Mouse (Mus musculus): Measurements from ENCODE around the gene Sf3a3. TPM values are rescaled to one million over a fixed set of nuclear protein-coding genes. Genes with fewer than 3 reads are reported as not detected.
A peak's percentile ranks its signal among the peaks of the same experiment; 100 is the strongest.

The Sf3a3 gene
- polyA plus RNA-seq, 1 experiment = 59.7 TPM

- no peak for DNase-seq (ENCODE audit: low read depth)
- no peak for TF ChIP-seq POLR2A (IDR thresholded peaks at IDR 0.05; ENCODE audit: borderline replicate concordance, extremely low read depth, insufficient read depth, insufficient read length, poor library complexity, severe bottlenecking)
- no peak for TF ChIP-seq CTCF (IDR thresholded peaks at IDR 0.05; ENCODE audit: borderline replicate concordance, extremely low read depth, insufficient read depth, insufficient read length)
These were observed 33.3 kb downstream of the Sf3a3 start for GRCm38 (mm10) chr4:124747851-124748250.

GRCm38 (mm10) chr4:124751300-124752250, 37.0 kb downstream of the Sf3a3 start:
- TF ChIP-seq POLR2A (IDR thresholded peaks at IDR 0.05; ENCODE audit: borderline replicate concordance, extremely low read depth, insufficient read depth, insufficient read length, poor library complexity, severe bottlenecking) = peak; percentile 37; the same call in 1 of the 2 replicates
- TF ChIP-seq CTCF (IDR thresholded peaks at IDR 0.05; ENCODE audit: borderline replicate concordance, extremely low read depth, insufficient read depth, insufficient read length) = no peak
- peak; percentile 99 for DNase-seq (ENCODE audit: low read depth)

GRCm38 (mm10) chr4:124752281-124753199, 38.0 kb downstream of the Sf3a3 start:
- DNase-seq (ENCODE audit: low read depth) = no peak
- TF ChIP-seq POLR2A (IDR thresholded peaks at IDR 0.05; ENCODE audit: borderline replicate concordance, extremely low read depth, insufficient read depth, insufficient read length, poor library complexity, severe bottlenecking) (no peak), CTCF (IDR thresholded peaks at IDR 0.05; ENCODE audit: borderline replicate concordance, extremely low read depth, insufficient read depth, insufficient read length) (no peak)

GRCm38 (mm10) chr4:124755526-124755925, 41.0 kb downstream of the Sf3a3 start:
- no peak for DNase-seq (ENCODE audit: low read depth)
- TF ChIP-seq CTCF (IDR thresholded peaks at IDR 0.05; ENCODE audit: borderline replicate concordance, extremely low read depth, insufficient read depth, insufficient read length) (no peak), POLR2A (IDR thresholded peaks at IDR 0.05; ENCODE audit: borderline replicate concordance, extremely low read depth, insufficient read depth, insufficient read length, poor library complexity, severe bottlenecking) (no peak)

- no peak for TF ChIP-seq POLR2A (IDR thresholded peaks at IDR 0.05; ENCODE audit: borderline replicate concordance, extremely low read depth, insufficient read depth, insufficient read length, poor library complexity, severe bottlenecking)
- no peak for TF ChIP-seq CTCF (IDR thresholded peaks at IDR 0.05; ENCODE audit: borderline replicate concordance, extremely low read depth, insufficient read depth, insufficient read length)
- no peak for DNase-seq (ENCODE audit: low read depth)
These were observed 44.8 kb downstream of the Sf3a3 start for GRCm38 (mm10) chr4:124759305-124759811.

- no peak for DNase-seq (ENCODE audit: low read depth)
- no peak for TF ChIP-seq POLR2A (IDR thresholded peaks at IDR 0.05; ENCODE audit: borderline replicate concordance, extremely low read depth, insufficient read depth, insufficient read length, poor library complexity, severe bottlenecking)
- TF ChIP-seq CTCF (IDR thresholded peaks at IDR 0.05; ENCODE audit: borderline replicate concordance, extremely low read depth, insufficient read depth, insufficient read length) = no peak
These were observed 46.6 kb downstream of the Sf3a3 start for GRCm38 (mm10) chr4:124761201-124761600.

GRCm38 (mm10) chr4:124762858-124763452, 48.4 kb downstream of the Sf3a3 start:
- TF ChIP-seq POLR2A (IDR thresholded peaks at IDR 0.05; ENCODE audit: borderline replicate concordance, extremely low read depth, insufficient read depth, insufficient read length, poor library complexity, severe bottlenecking) = no peak
- TF ChIP-seq CTCF (IDR thresholded peaks at IDR 0.05; ENCODE audit: borderline replicate concordance, extremely low read depth, insufficient read depth, insufficient read length) = no peak
- DNase-seq (ENCODE audit: low read depth) = no peak

GRCm38 (mm10) chr4:124765802-124766565, 51.4 kb downstream of the Sf3a3 start:
- TF ChIP-seq POLR2A (IDR thresholded peaks at IDR 0.05; ENCODE audit: borderline replicate concordance, extremely low read depth, insufficient read depth, insufficient read length, poor library complexity, severe bottlenecking) = no peak
- peak; percentile 48 for DNase-seq (ENCODE audit: low read depth)

- DNase-seq (ENCODE audit: low read depth) = no peak
- no peak for TF ChIP-seq POLR2A (IDR thresholded peaks at IDR 0.05; ENCODE audit: borderline replicate concordance, extremely low read depth, insufficient read depth, insufficient read length, poor library complexity, severe bottlenecking)
- TF ChIP-seq CTCF (IDR thresholded peaks at IDR 0.05; ENCODE audit: borderline replicate concordance, extremely low read depth, insufficient read depth, insufficient read length) = no peak
These were observed 52.0 kb downstream of the Sf3a3 start for GRCm38 (mm10) chr4:124766566-124766940.

- TF ChIP-seq CTCF (IDR thresholded peaks at IDR 0.05; ENCODE audit: borderline replicate concordance, extremely low read depth, insufficient read depth, insufficient read length) = no peak
- no peak for DNase-seq (ENCODE audit: low read depth)
These were observed 54.5 kb downstream of the Sf3a3 start for GRCm38 (mm10) chr4:124768963-124769591.

All from brain, embryonic 14.5 days (tissue).